Mouse (Mus musculus) lung, postnatal 0 days (tissue): ENCODE data around the gene Kcne1l. TPM values are rescaled to one million over a fixed set of nuclear protein-coding genes. Genes with fewer than 3 reads are reported as not detected.

Experiments used
- ATAC-seq: fragments of 200-750 bp; cut with Nextera tagmentation; 2 replicates; pipeline ENCODE4 v1.8.0; 2017; ENCODE audit warnings: moderate library complexity
- DNase-seq: peaks from one replicate; pipeline ENCODE4 v3.0.0-alpha.2; 2016; ENCODE audit warnings: low spot score
- H3K27ac ChIP-seq: fragments of 300-500 bp; sonication (generic); 2 replicates; pipeline ENCODE4 v1.5.1; 2014; ENCODE audit warnings: antibody characterized with exemption, mild to moderate bottlenecking, low read length, mixed read lengths
- H3K27me3 ChIP-seq: fragments of 300-500 bp; sonication (generic); replicated peaks from 2 replicates; pipeline ENCODE4 v1.6.1; 2014; ENCODE audit warnings: low read length, mixed read lengths; ENCODE audit not compliant: insufficient read depth
- H3K36me3 ChIP-seq: fragments of 300-500 bp; sonication (generic); 2 replicates; pipeline ENCODE4 v1.6.1; 2014; ENCODE audit warnings: low read length, mixed read lengths; ENCODE audit not compliant: insufficient read depth
- H3K4me1 ChIP-seq: fragments of 300-500 bp; sonication (generic); 2 replicates; pipeline ENCODE4 v1.6.1; 2014; ENCODE audit warnings: antibody characterized with exemption, low read depth, low read length, mixed read lengths; ENCODE audit not compliant: insufficient read depth
- H3K4me2 ChIP-seq: fragments of 300-500 bp; sonication (generic); replicated peaks from 2 replicates; pipeline ENCODE4 v1.6.1; 2014; ENCODE audit warnings: low read depth, mild to moderate bottlenecking, low read length, moderate library complexity, mixed read lengths
- H3K4me3 ChIP-seq: fragments of 300-500 bp; sonication (generic); 2 replicates; pipeline ENCODE4 v1.5.1; 2014; ENCODE audit warnings: low read depth, low read length
- H3K9ac ChIP-seq: fragments of 300-500 bp; sonication (generic); replicated peaks from 2 replicates; pipeline ENCODE4 v1.6.1; 2014; ENCODE audit warnings: low read depth, mild to moderate bottlenecking
- H3K9me3 ChIP-seq: fragments of 300-500 bp; sonication (generic); 2 replicates; pipeline ENCODE4 v1.6.1; 2016; ENCODE audit warnings: low read length, mixed read lengths
- CTCF ChIP-seq: IDR thresholded peaks from 2 replicates; pipeline ENCODE4 v1.5.1; 2016; ENCODE audit warnings: antibody characterized with exemption, mild to moderate bottlenecking
- EP300 ChIP-seq: IDR thresholded peaks from 2 replicates; pipeline ENCODE4 v1.6.1; 2016; ENCODE audit warnings: antibody characterized with exemption, mild to moderate bottlenecking, control low read depth
- WGBS: fragments of 180-500 bp; shearing (Covaris S2); extraction: QIAGEN DNeasy Blood & Tissue Kit; methylation state at CpG from one replicate; pipeline ENCODE4 v1.1.7; 2014; 5-methylcytosine and 5-hydroxymethylcytosine counted together
- polyA plus RNA-seq: library from polyadenylated mRNA; unstranded; fragments of >200 nt; fragmentation: Nextera tagmentation; extraction: Ambion mirVana; gene quantifications from 2 replicates; pipeline ENCODE4 v1.2.1, GENCODE M21; 2015

Kcne1l gene
- polyA plus RNA-seq: 3.0 TPM in 2 replicates

GRCm38 (mm10) chrX:142305869-142306581 lies at the start of gene Kcne1l:
Gene Kcne1l (minus strand): TSS chrX:142306294.
- no peak for DNase-seq
- TF ChIP-seq CTCF (no peak), EP300 (no peak)
- Histone ChIP-seq H3K36me3 (no peaks in the 10 kb centered on the region), H3K27ac (no peak within 1 kb of the TSS), H3K9me3 (no peaks in the 10 kb centered on the region), H3K4me1 (no peaks in the 10 kb centered on the region), H3K27me3 (no peaks in the 10 kb centered on the region), H3K9ac (no peak within 1 kb of the TSS), H3K4me3 (0 out of 2 replicates have a peak within 1 kb of the TSS, but pooled peaks have one; percentile 5), H3K4me2 (peak within 1 kb of the TSS; percentile 46)
- no peak; the same call in 1 of the 2 replicates for ATAC-seq
- WGBS: 17% methylated on average over 22 of the region's 33 CpGs

DNA sequence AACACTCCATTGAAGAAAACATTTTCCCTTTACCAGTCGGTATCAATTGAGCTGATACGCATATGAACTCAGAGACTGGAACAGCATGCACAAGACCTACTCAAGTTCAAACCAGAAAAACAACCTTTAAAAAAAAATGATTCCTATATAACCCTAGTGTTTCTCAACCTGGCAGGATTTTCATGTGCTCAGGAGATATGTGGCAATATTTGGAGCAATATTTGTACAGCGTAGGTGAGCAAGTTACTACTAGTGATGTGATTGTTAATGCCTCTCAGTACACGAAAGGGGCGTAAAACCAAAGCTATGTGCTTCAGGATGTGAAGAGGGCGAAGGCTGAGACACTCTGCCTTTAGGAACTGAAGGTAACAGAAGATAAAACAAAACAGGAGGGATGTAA lies 30.1 kb upstream of the Kcne1l start:
- no peaks in the 10 kb centered on the region for H3K9me3 ChIP-seq
- H3K36me3 ChIP-seq: no peaks in the 10 kb centered on the region
- 86% methylated on average over 6 of the region's 6 CpGs for WGBS
- peak; percentile 32 for DNase-seq
- H3K9ac ChIP-seq: no peak overlapping the region
- H3K4me3 ChIP-seq: no peak overlapping the region
- H3K27ac ChIP-seq: no peak overlapping the region
- TF ChIP-seq CTCF (no peak), EP300 (no peak)
- H3K27me3 ChIP-seq: no peaks in the 10 kb centered on the region
- H3K4me1 ChIP-seq: no peaks in the 10 kb centered on the region
- no peak overlapping the region for H3K4me2 ChIP-seq
- ATAC-seq: peak; percentile 61

GRCm38 (mm10) chrX:142335502-142335901 lies 29.4 kb upstream of the Kcne1l start:
- ATAC-seq: no peak
- 82% methylated on average over 5 of the region's 5 CpGs for WGBS
- TF ChIP-seq CTCF (no peak), EP300 (no peak)

DNA sequence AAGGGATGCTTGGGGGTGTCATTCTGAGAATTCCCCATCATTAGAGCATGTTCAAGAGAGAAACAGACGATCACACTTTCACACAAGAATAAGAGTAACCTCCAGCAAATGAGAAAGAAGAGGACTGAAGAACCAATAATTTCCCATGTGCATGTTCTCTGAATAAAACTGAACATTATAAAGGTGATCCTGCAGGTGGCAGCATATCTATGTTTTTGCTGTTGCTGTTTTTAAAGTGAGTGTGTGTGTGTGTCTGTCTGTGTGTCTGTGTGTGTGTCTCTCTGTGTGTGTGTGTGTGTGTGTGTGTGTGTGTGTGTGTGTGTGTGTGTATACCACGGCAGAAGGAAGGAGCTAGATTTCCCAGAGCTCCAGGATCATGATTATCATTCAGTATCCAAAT lies 19.7 kb upstream of the Kcne1l start:
- H3K36me3 ChIP-seq: no peaks in the 10 kb centered on the region
- 69% methylated on average over 2 of the region's 2 CpGs for WGBS
- no peak overlapping the region for H3K9ac ChIP-seq
- no peaks in the 10 kb centered on the region for H3K9me3 ChIP-seq
- no peak overlapping the region for H3K4me3 ChIP-seq
- no peak overlapping the region for H3K4me2 ChIP-seq
- no peak overlapping the region for H3K27ac ChIP-seq
- DNase-seq (no peak), ATAC-seq (no peak)
- no peaks in the 10 kb centered on the region for H3K4me1 ChIP-seq
- H3K27me3 ChIP-seq: no peaks in the 10 kb centered on the region
- TF ChIP-seq EP300 (no peak), CTCF (peak; percentile 33)

More at GRCm38 (mm10) chrX:142335502-142335901, 29.4 kb upstream of the Kcne1l start:
- DNase-seq: no peak
- H3K4me1 ChIP-seq: no peaks in the 10 kb centered on the region
- H3K9ac ChIP-seq: no peak overlapping the region
- H3K4me2 ChIP-seq: no peak overlapping the region
- H3K4me3 ChIP-seq: no peak overlapping the region
- H3K27ac ChIP-seq: no peak overlapping the region
- H3K36me3 ChIP-seq: no peaks in the 10 kb centered on the region
- no peaks in the 10 kb centered on the region for H3K27me3 ChIP-seq
- H3K9me3 ChIP-seq: no peaks in the 10 kb centered on the region

GRCm38 (mm10) chrX:142316106-142316505 lies 10.0 kb upstream of the Kcne1l start:
- Histone ChIP-seq H3K9me3 (no peaks in the 10 kb centered on the region), H3K4me1 (no peaks in the 10 kb centered on the region), H3K27ac (no peak overlapping the region), H3K27me3 (no peaks in the 10 kb centered on the region), H3K4me2 (no peak overlapping the region), H3K9ac (no peak overlapping the region), H3K36me3 (no peaks in the 10 kb centered on the region), H3K4me3 (no peak overlapping the region)
- ATAC-seq (no peak), DNase-seq (no peak)
- 80% methylated on average over 9 of the region's 9 CpGs for WGBS
- TF ChIP-seq EP300: no peak
- no peak for TF ChIP-seq CTCF

DNA sequence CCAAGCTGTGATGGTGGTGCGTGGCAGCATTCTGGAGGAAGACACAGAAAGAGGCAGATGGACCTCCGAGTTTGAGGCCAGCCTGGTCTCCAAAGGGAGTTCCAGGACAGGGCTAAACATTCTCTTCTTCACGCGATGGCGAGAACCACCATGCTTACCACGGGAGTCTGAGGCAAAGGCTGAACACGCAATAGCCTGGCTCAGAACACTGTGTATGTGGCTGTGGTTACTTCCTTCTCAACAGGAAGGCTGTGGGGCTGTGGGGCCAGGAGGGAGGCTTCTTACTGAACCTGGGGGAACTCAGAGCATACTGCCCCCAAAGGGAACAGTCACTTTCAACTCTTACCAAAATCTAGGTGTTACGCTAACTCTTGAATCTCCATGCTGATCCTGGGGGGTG lies 9.2 kb upstream of the Kcne1l start:
- no peak overlapping the region for H3K27ac ChIP-seq

More for the DNA sequence above, 9.2 kb upstream of the Kcne1l start:
- no peaks in the 10 kb centered on the region for H3K4me1 ChIP-seq
- DNase-seq (no peak), ATAC-seq (no peak)
- H3K9me3 ChIP-seq: no peaks in the 10 kb centered on the region
- no peaks in the 10 kb centered on the region for H3K27me3 ChIP-seq
- WGBS: 78% methylated on average over 8 of the region's 8 CpGs
- no peak overlapping the region for H3K9ac ChIP-seq
- no peaks in the 10 kb centered on the region for H3K36me3 ChIP-seq
- H3K4me2 ChIP-seq: no peak overlapping the region
- no peak for TF ChIP-seq EP300
- no peak for TF ChIP-seq CTCF
- no peak overlapping the region for H3K4me3 ChIP-seq
